Mouse (Mus musculus) lung, embryonic 15.5 days (tissue): ENCODE measurements around the gene Bves. TPM values are rescaled to one million over a fixed set of nuclear protein-coding genes. Genes with fewer than 3 reads are reported as not detected.
A peak's percentile ranks its signal among the peaks of the same experiment; 100 is the strongest.
"Not testable (repeated sequence)": the region's sequence is repeated elsewhere in the genome, so short reads cannot be mapped to it uniquely, and the experiment has no call there.

ENCODE experiments used
- ATAC-seq: fragments of 200-750 bp; cut with Nextera tagmentation; 2 replicates; pipeline ENCODE4 v1.8.0; 2017; ENCODE audit warnings: moderate number of reproducible peaks, borderline replicate concordance; ENCODE audit not compliant: low FRiP score, low TSS enrichment; ENCODE audit errors: extremely low read depth
- H3K27ac ChIP-seq: fragments of 300-500 bp; sonication (generic); 2 replicates; pipeline ENCODE4 v1.5.1; 2015; ENCODE audit warnings: moderate library complexity, mild to moderate bottlenecking, inconsistent platforms
- H3K27me3 ChIP-seq: fragments of 300-500 bp; sonication (generic); 2 replicates; pipeline ENCODE4 v1.6.1; 2015; ENCODE audit warnings: inconsistent platforms
- H3K36me3 ChIP-seq: fragments of 300-500 bp; sonication (generic); 2 replicates; pipeline ENCODE4 v1.6.1; 2015; ENCODE audit warnings: inconsistent platforms
- H3K4me1 ChIP-seq: fragments of 300-500 bp; sonication (generic); 2 replicates; pipeline ENCODE4 v1.6.1; 2015; ENCODE audit warnings: inconsistent platforms
- H3K4me2 ChIP-seq: fragments of 300-500 bp; sonication (generic); 2 replicates; pipeline ENCODE4 v1.6.1; 2015; ENCODE audit warnings: inconsistent platforms, mild to moderate bottlenecking, moderate library complexity
- H3K4me3 ChIP-seq: fragments of 300-500 bp; sonication (generic); 2 replicates; pipeline ENCODE4 v1.5.1; 2015; ENCODE audit warnings: mild to moderate bottlenecking, inconsistent platforms
- H3K9ac ChIP-seq: fragments of 300-500 bp; sonication (generic); 2 replicates; pipeline ENCODE4 v1.6.1; 2015; ENCODE audit warnings: inconsistent platforms
- H3K9me3 ChIP-seq: fragments of 300-500 bp; sonication (generic); 2 replicates; pipeline ENCODE4 v1.6.1; 2016; ENCODE audit warnings: inconsistent platforms
- WGBS: fragments of 180-500 bp; shearing (Covaris S2); methylation state at CpG from one replicate; pipeline ENCODE4 v1.1.7; 2015; 5-methylcytosine and 5-hydroxymethylcytosine counted together
- polyA plus RNA-seq: library from polyadenylated mRNA; unstranded; fragments of >200 nt; fragmentation: Nextera tagmentation; extraction: Ambion mirVana; gene quantifications from 2 replicates; pipeline ENCODE4 v1.2.1, GENCODE M21; 2015

The Bves gene
- 2.7 and 3.4 TPM in 2 replicates for polyA plus RNA-seq

DNA sequence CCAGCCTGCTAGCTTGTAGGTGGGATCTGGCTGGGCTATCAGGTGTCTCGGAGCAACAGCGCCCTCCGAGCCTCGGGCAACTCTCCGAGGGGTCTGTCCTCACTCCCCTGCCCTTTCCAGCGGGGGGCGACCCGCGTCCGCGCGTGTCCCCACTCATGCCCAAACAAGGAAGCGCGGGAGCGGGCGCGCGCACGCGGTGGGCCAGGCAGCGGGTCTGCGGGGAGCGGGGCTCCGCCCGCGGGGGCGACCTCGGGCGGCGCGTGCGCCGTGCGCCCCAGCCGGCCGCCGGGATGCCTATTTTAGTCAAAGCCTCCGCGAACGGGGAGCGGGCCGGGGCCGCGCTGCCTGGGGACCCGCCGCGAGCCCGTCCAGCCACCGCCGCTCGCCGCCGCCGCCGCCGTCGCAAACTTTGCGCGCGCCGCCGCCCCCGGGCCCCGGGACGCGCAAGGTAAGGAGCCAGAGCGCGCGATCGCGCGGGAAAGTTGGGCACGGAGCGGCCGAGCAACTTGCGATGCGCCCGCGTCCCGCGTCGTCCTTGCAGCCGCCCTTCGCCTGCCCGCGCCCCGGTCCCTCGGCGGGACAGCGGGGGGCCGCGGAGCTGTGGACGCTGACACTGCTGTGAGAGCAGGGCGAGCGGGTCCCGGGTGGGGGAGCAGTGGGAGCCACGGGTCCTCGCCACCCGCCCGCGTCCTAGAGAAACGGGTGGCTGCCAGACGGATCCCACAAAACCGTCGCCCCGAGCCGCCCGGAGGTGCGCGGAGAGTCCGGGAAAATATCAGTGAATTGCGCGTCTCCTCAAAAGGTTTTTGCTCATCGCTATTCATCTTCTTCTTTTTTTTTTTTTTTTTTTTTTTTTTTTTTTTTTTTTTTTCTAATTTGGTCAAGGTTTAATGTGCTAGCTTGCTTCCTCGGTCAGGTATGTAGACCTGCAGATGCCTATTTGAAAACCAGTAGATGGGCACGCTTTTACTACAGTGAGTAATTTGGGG lies at the start of gene Bves:
Gene Bves (plus strand): TSS at position 339 of the 989 bp plus-strand sequence.
- Histone ChIP-seq H3K9ac (peak within 1 kb of the TSS; percentile 57), H3K36me3 (no peaks in the 10 kb centered on the region), H3K4me3 (peak within 1 kb of the TSS; percentile 67), H3K9me3 (no peaks in the 10 kb centered on the region), H3K4me1 (0 out of 2 replicates have a peak, but pooled peaks cover 4% of the 10 kb centered on the region), H3K27me3 (peaks cover 43% of the 10 kb centered on the region), H3K27ac (no peak within 1 kb of the TSS), H3K4me2 (peak within 1 kb of the TSS; percentile 97)
- WGBS, result 1% methylated on average over 113 of the region's 116 CpGs
- peak; percentile 84; the same call in 1 of the 2 replicates for ATAC-seq

DNA sequence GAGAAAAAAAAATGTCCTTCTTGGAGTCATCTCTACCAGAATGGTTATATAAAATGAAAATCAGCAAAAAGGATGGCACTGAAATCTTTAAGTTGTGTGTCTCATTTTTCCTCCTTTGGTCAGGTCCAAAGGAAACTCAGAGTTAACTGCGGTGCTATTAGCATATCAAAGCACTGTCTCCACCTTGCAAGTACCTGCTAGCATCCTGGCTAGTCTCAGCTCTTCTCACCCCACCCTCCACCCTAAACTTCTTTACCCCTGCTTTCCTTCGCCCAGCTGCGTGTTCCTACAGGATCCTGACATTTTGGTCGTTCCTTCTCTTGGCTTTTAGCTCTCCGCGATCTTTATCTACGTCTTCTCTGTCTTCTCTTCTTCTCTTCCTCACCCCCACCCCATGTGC lies 47.2 kb upstream of the Bves start:
- no peak overlapping the region for H3K4me2 ChIP-seq
- ATAC-seq, result no peak

DNA sequence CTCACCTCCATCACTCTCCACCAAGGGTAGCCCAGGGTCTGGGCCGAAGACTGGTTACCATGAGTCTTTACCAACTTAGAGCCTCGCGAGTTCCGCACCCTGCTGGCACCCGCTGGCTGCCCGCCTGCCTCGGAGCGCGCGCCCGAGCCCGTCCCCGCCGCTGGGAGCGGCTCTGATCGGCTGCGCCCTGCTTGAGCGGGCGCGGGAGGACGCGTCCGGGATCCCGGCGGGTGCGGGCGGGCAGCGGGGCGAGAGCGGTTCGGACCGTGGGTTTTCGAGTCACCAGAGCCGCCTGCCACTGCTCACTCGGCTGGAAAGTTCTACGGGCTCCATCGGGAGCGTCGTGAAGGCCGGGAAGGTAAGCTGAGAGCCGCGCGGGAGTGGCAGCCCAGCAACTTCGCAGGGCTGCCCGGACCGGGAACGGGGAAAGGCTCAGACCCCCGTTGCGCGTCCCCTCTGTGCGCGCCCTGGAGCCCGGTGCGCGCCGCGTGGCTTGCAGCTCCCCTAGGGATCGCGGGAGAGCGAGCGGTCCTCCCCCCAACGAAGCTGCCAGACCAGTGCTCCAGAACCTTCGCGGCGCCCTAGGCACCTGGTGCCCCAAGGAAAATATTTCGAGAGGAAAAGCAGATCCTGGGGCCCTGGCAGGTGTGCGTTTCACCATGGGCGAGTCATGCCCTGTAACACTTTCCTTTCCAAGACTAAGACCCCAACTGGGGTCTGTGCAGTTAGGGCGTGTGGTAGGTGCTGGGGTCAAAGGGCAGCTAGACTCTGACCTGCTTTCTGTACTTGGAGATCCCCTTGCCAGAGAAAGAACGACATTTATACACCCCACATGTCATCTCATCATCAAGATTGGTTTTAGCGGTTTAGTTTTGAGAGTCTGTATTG lies 46.1 kb upstream of the Bves start:
- H3K4me3 ChIP-seq, result peak overlapping the region; percentile 55
- peaks cover 8% of the 10 kb centered on the region; the same call in 1 of the 2 replicates for H3K4me1 ChIP-seq
- H3K9ac ChIP-seq, result peak overlapping the region; percentile 47
- no peaks in the 10 kb centered on the region for H3K9me3 ChIP-seq
- peak; percentile 75 for ATAC-seq
- no peak overlapping the region for H3K27ac ChIP-seq
- H3K27me3 ChIP-seq, result peaks cover 22% of the 10 kb centered on the region
- H3K4me2 ChIP-seq, result peak overlapping the region; percentile 97
- whole genome bisulfite sequencing, result 1% methylated on average over 71 of the region's 71 CpGs
- no peaks in the 10 kb centered on the region for H3K36me3 ChIP-seq

More for the DNA sequence above, 47.2 kb upstream of the Bves start:
- no peak overlapping the region for H3K27ac ChIP-seq
- H3K27me3 ChIP-seq, result peaks cover 22% of the 10 kb centered on the region
- no peak overlapping the region for H3K4me3 ChIP-seq
- H3K4me1 ChIP-seq, result peaks cover 8% of the 10 kb centered on the region; the same call in 1 of the 2 replicates
- WGBS, result 45% methylated on average over 7 of the region's 7 CpGs
- no peaks in the 10 kb centered on the region for H3K9me3 ChIP-seq
- H3K36me3 ChIP-seq, result no peaks in the 10 kb centered on the region
- H3K9ac ChIP-seq, result no peak overlapping the region

DNA sequence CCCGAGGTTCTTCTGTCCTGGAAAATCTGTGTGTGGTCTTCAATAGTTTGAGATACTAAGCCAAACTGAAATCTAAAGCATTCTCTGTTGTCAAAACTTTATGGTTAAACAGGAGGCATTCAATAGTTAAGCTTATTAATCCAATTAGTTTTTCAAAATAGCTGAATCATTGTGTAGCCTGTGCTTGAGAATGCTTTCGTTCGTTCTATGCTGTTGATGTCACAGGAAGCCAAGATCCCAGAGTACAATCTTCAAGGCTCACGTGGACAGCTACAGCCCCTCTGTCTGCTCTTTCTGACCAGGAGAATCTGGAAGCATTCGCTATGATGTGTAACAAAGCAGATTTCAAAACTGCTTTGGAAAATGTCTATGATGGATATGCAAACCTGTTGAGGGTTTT lies 45.0 kb upstream of the Bves start:
- peaks cover 8% of the 10 kb centered on the region; the same call in 1 of the 2 replicates for H3K4me1 ChIP-seq
- WGBS, result 63% methylated on average over 5 of the region's 5 CpGs
- H3K27me3 ChIP-seq, result peaks cover 22% of the 10 kb centered on the region
- H3K9me3 ChIP-seq, result no peaks in the 10 kb centered on the region
- no peak overlapping the region for H3K4me2 ChIP-seq
- H3K36me3 ChIP-seq, result no peaks in the 10 kb centered on the region
- H3K27ac ChIP-seq, result no peak overlapping the region
- no peak for ATAC-seq
- no peak overlapping the region for H3K9ac ChIP-seq
- H3K4me3 ChIP-seq, result no peak overlapping the region

DNA sequence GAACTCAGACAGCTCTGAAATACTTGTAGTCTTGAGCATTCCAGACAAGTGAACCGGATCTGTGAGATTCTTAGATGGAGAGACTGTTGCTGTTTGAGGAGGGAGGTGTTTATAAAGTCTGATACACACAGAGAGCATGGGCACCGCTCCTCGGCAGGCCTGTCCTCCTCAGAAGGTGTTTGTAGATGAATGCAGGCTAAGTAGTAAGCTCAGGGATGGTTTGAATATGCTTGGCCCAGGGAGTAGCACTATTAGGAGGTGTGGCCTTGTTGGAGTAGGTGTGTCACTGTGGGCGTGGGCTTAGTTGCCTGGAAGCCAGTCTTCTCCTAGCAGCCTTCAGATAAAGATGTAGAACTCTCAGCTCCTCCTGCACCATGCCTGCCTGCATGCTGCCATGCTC lies 43.4 kb upstream of the Bves start:
- not testable (repeated sequence) for H3K27ac ChIP-seq, H3K4me3 ChIP-seq, H3K4me2 ChIP-seq, H3K36me3 ChIP-seq, H3K9me3 ChIP-seq, H3K9ac ChIP-seq, ATAC-seq, H3K4me1 ChIP-seq
- peaks cover 22% of the 10 kb centered on the region for H3K27me3 ChIP-seq
- WGBS, result 19% methylated on average over 4 of the region's 4 CpGs

DNA sequence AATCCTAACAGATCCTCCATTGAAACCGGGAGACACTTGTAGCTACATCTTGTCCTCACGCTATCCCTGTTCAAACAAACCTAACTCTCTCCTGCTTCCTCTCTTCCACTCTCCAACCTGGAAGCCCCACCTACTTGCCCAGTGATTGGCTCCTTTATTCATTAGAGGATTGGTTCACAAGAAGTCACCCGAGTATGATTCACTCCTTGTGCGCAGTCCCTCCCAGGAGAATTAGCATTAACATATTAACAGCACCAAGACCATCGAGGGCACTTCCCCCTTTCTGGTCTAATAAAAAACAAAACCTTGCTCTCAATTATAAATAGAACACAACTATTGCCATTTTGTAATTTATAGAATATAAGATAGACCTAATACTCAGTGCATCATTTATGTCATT lies 40.5 kb upstream of the Bves start:
- Histone ChIP-seq H3K4me2 (no peak overlapping the region), H3K4me1 (no peaks in the 10 kb centered on the region), H3K27me3 (peaks cover 4% of the 10 kb centered on the region; the same call in 1 of the 2 replicates), H3K36me3 (no peaks in the 10 kb centered on the region), H3K9me3 (no peaks in the 10 kb centered on the region), H3K27ac (no peak overlapping the region), H3K9ac (no peak overlapping the region), H3K4me3 (no peak overlapping the region)
- WGBS, result 65% methylated on average over 5 of the region's 5 CpGs
- no peak for ATAC-seq

DNA sequence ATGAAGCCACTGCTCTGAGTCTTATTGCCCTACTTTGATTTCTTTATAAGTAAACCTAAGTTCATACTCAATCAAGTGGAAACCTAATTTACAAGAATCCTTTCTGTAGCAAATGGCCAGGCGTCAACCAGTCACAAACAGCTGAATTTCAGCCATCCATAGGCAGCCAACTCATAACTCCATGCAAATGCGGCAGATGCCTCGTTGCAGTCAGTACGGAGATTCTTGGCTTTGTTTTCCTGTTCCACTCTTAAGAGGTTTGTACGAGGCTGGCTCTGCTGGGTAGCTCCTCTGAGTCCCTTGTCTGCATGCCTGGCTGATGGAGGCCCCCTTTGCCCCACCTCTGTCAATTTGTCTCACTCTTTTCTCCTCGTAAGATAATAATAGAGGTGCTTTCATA lies 37.1 kb upstream of the Bves start:
- Histone ChIP-seq H3K36me3 (no peaks in the 10 kb centered on the region), H3K4me1 (no peaks in the 10 kb centered on the region), H3K27me3 (no peaks in the 10 kb centered on the region), H3K9ac (no peak overlapping the region), H3K9me3 (no peaks in the 10 kb centered on the region), H3K4me3 (no peak overlapping the region), H3K27ac (no peak overlapping the region), H3K4me2 (no peak overlapping the region)
- ATAC-seq, result no peak
- WGBS, result 70% methylated on average over 6 of the region's 6 CpGs

DNA sequence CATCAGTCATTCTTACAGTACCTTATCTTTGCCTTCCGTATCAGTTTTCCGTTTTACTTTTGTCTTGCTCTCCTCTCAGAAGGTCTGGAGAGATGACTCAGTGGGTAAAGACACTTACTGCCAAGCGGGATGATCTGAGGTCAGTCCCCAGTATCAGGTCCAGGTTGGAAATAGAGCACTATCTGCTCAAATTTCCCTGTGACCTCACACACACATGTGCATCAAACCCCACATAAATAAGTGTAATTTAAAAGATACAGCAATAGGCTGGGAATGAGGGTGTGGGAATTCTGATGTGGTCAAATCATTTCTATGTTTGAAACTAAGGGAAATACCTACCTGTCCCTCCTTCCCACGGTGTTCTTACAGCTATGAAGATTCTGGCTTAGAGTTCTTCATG lies 36.1 kb upstream of the Bves start:
- no peak for ATAC-seq
- Histone ChIP-seq H3K9ac (no peak overlapping the region), H3K4me3 (no peak overlapping the region), H3K9me3 (no peaks in the 10 kb centered on the region), H3K27ac (no peak overlapping the region), H3K36me3 (no peaks in the 10 kb centered on the region), H3K4me2 (no peak overlapping the region), H3K4me1 (no peaks in the 10 kb centered on the region), H3K27me3 (no peaks in the 10 kb centered on the region)
- WGBS, result 65% methylated on average over 4 of the region's 4 CpGs

DNA sequence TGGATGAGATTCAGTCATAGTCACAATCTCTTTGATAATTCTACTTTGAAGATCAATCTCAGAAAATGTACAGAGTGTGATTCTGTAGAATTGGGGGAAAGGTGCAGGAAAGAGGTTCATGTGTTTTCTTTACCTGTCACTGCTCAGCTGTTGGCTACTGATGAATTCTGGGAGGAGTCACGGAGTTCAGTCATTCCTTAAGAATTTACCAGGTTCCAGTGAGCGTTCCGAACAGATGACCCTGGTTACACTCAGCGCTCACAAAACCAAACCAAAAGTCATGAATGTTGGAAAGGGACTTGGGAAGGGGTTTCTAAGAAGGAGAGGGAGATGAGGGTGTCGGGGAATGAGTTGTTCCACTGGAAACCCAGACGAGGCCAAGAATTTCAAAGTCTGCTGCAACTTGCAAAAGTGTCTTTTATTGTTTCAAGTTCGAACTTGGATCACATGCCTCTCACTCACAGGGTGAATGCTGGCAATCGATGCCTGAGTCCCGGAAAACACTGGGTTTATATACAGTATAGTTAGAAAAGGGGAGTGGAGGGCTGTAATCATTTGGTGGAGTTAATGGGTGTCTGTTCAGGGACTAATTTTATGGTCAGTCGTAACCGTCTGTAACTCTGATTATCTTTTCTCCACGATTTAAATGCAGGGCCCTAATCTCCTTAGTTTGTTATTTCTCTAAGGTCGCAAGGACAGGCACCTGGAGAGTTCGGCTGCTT lies 32.1 kb upstream of the Bves start:
- Histone ChIP-seq H3K4me2 (no peak overlapping the region), H3K4me3 (no peak overlapping the region), H3K9ac (no peak overlapping the region), H3K27me3 (no peaks in the 10 kb centered on the region), H3K9me3 (no peaks in the 10 kb centered on the region), H3K27ac (no peak overlapping the region), H3K36me3 (no peaks in the 10 kb centered on the region), H3K4me1 (no peaks in the 10 kb centered on the region)
- no peak for ATAC-seq
- 41% methylated on average over 14 of the region's 14 CpGs for WGBS

DNA sequence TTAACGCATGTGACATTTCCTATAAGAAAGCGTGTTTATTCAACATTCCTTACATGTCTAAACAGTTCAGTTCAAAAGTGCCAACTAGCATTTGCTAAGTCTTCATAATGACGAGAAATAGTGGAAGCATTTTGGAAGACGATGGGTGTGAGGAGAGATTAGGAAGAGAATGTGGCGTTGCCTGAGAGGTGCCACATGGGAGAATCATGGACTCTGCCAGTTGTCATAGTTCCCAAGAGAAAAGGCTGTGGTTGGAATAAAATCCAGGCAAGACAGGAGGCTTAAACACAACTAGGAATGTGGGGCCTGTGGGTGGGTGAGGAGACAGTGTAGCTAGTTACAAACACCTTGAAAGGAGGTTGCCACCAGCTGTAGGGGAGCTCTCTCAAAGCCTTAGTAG lies 30.4 kb upstream of the Bves start:
- Histone ChIP-seq H3K27me3 (no peaks in the 10 kb centered on the region), H3K36me3 (no peaks in the 10 kb centered on the region), H3K9ac (no peak overlapping the region), H3K4me1 (no peaks in the 10 kb centered on the region), H3K9me3 (no peaks in the 10 kb centered on the region), H3K4me3 (no peak overlapping the region), H3K4me2 (no peak overlapping the region), H3K27ac (no peak overlapping the region)
- WGBS, result 39% methylated on average over 5 of the region's 5 CpGs
- ATAC-seq, result no peak; the same call in 1 of the 2 replicates

DNA sequence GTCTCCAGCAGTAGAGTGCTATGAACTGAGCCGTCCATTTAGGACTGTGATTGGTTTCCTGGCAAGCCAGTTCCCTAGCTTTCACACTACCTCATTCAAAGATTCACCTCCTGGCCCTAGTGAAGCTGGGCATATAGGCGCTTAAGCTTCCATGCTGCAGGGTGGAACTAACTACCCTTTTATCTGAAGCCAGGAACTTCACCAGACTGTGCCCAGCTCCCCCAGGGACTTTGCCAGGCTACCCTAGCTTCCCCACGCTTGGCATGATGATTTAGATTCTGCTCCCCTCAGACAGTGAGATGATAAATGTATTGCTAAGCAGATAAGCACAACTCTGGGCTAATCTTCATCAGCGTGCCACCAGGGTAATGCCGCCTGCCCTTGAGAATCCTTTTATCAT lies 24.4 kb upstream of the Bves start:
- no peak overlapping the region for H3K9ac ChIP-seq
- no peak overlapping the region for H3K27ac ChIP-seq
- no peak for ATAC-seq
- H3K36me3 ChIP-seq, result no peaks in the 10 kb centered on the region
- no peak overlapping the region for H3K4me2 ChIP-seq
- no peak overlapping the region for H3K4me3 ChIP-seq
- no peaks in the 10 kb centered on the region for H3K4me1 ChIP-seq
- no peaks in the 10 kb centered on the region for H3K27me3 ChIP-seq
- H3K9me3 ChIP-seq, result no peaks in the 10 kb centered on the region
- WGBS, result 73% methylated on average over 5 of the region's 5 CpGs
